ENCODE assay signal across 15 mouse cellular contexts in the genomic region with DNA sequence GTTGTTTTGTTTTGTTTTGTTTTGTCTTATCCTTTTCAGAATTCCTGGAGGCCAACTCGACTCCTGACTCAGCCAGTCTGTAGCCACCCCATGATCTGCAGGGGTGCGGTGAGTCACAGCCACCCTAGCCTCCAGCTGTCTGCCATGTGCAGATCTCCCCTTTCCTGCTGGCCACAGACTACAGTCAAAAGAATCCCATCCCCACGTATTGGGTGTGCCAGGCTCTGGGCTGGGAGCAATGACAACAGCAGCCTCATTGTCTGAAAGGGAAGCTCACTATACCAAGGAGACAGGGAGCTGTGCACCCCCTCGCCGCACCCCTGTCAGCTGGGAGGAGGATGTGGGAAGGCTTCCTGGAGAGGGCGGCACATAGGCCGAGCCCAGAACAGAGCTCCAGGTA. TPM values are rescaled to one million over a fixed set of nuclear protein-coding genes. Genes with fewer than 3 reads are reported as not detected.
A peak's percentile ranks its signal among the peaks of the same experiment; 100 is the strongest.
DNase-seq lines count a peak whose midpoint lies in the region; ATAC-seq and TF ChIP-seq lines count a peak whose summit lies in the region.
"Had no signal": no experiment of that assay in that cellular context is flagged by ENCODE, and none has a peak within 500 bp of the region (broad histone marks: within the 10 kb centered on the region; RNA-seq: fewer than 3 reads in every experiment).

No protein-coding gene starts in this region.

- H3K36me3 ChIP-seq in hindbrain, embryonic 10.5 days, result no peaks in the 10 kb centered on the region
- H3K36me3 ChIP-seq in hindbrain, embryonic 14.5 days (replicated peaks; ENCODE audit: control insufficient read depth, insufficient read depth), result no peaks in the 10 kb centered on the region
- H3K36me3 ChIP-seq in ES-Bruce4 (ENCODE audit: control insufficient read depth, insufficient read depth, low read length, poor library complexity, severe bottlenecking), result no peaks in the 10 kb centered on the region
- H3K36me3 ChIP-seq in heart, embryonic 12.5 days, result no peaks in the 10 kb centered on the region
- H3K36me3 ChIP-seq: heart, embryonic 13.5 days; hindbrain, embryonic 12.5 days had no signal

- no peak overlapping the region for H3K9ac ChIP-seq in hindbrain, embryonic 14.5 days
- no peak overlapping the region for H3K9ac ChIP-seq in ES-Bruce4 (ENCODE audit: low read depth, poor library complexity, severe bottlenecking)
- no peak overlapping the region for H3K9ac ChIP-seq in heart, embryonic 12.5 days
- H3K9ac ChIP-seq: heart, embryonic 13.5 days; hindbrain, embryonic 12.5 days had no signal

- no peak overlapping the region for H3K4me3 ChIP-seq in hindbrain, embryonic 10.5 days
- no peak overlapping the region for H3K4me3 ChIP-seq in hindbrain, embryonic 14.5 days (replicated peaks; ENCODE audit: low read length)
- no peak overlapping the region for H3K4me3 ChIP-seq in ES-Bruce4 (ENCODE audit: low read depth, low read length)
- no peak overlapping the region for H3K4me3 ChIP-seq in heart, embryonic 12.5 days
- H3K4me3 ChIP-seq: heart, embryonic 13.5 days; hindbrain, embryonic 12.5 days; layer of hippocampus, adult 2 months had no signal

- H3K27ac ChIP-seq in hindbrain, embryonic 10.5 days, result peak overlapping the region; percentile 64; the same call in 1 of the 2 replicates
- H3K27ac ChIP-seq in hindbrain, embryonic 14.5 days, result no peak overlapping the region
- H3K27ac ChIP-seq in ES-Bruce4 (ENCODE audit: insufficient read depth, low read length), result peak overlapping the region; percentile 52
- H3K27ac ChIP-seq in heart, embryonic 12.5 days (ENCODE audit: poor library complexity, severe bottlenecking), result no peak overlapping the region
- H3K27ac ChIP-seq: heart, embryonic 13.5 days; hindbrain, embryonic 12.5 days; layer of hippocampus, adult 2 months had no signal

- WGBS in hindbrain, embryonic 10.5 days, result 58% methylated on average over 7 of the region's 7 CpGs
- WGBS in hindbrain, embryonic 14.5 days, result 64% methylated on average over 7 of the region's 7 CpGs
- 64% methylated on average over 7 of the region's 7 CpGs for WGBS in heart, embryonic 12.5 days

- no peak for ATAC-seq in hindbrain, embryonic 14.5 days (ENCODE audit: low FRiP score)
- ATAC-seq in heart, embryonic 12.5 days (ENCODE audit: insufficient number of reproducible peaks, low FRiP score), result no peak
- ATAC-seq: midbrain, embryonic 16.5 days had no signal

- no peak for DNase-seq in hindbrain, embryonic 10.5 days (ENCODE audit: low spot score)
- no peak for DNase-seq in hindbrain, embryonic 14.5 days (ENCODE audit: low spot score)
- DNase-seq in adrenal gland, adult 2 months, result peak; percentile 79
- DNase-seq in lung, postnatal 14 days, result peak; percentile 24
- DNase-seq in urinary bladder, adult 18-20 months (ENCODE audit: low spot score in 2 of 2), result no peak
- DNase-seq: cerebellum, adult 8-10 months; embryo, embryonic 11 days; kidney, adult 18-20 months; right cerebral cortex, postnatal 25 days had no signal

- peaks cover 39% of the 10 kb centered on the region for H3K4me1 ChIP-seq in hindbrain, embryonic 10.5 days (replicated peaks)
- no peaks in the 10 kb centered on the region for H3K4me1 ChIP-seq in hindbrain, embryonic 14.5 days (replicated peaks; ENCODE audit: control insufficient read depth, insufficient read depth, low read length)
- peaks cover 9% of the 10 kb centered on the region for H3K4me1 ChIP-seq in ES-Bruce4 (ENCODE audit: control insufficient read depth, insufficient read depth, low read length)
- H3K4me1 ChIP-seq in heart, embryonic 12.5 days (replicated peaks), result peaks cover 34% of the 10 kb centered on the region

- TF ChIP-seq EP300 in ES-Bruce4 (IDR thresholded peaks at IDR 0.05; ENCODE audit: insufficient read depth, low read depth, low read length), result peak; percentile 95

- H3K4me2 ChIP-seq in hindbrain, embryonic 14.5 days (replicated peaks), result no peak overlapping the region
- no peak overlapping the region for H3K4me2 ChIP-seq in heart, embryonic 12.5 days
- H3K4me2 ChIP-seq: heart, embryonic 13.5 days; hindbrain, embryonic 12.5 days had no signal

- TF ChIP-seq CTCF in ES-Bruce4 (IDR thresholded peaks at IDR 0.05; ENCODE audit: low read depth, low read length), result no peak

- H3K9me3 ChIP-seq in hindbrain, embryonic 10.5 days, result no peaks in the 10 kb centered on the region
- H3K9me3 ChIP-seq in hindbrain, embryonic 14.5 days (ENCODE audit: control insufficient read depth, low read length), result no peaks in the 10 kb centered on the region
- no peaks in the 10 kb centered on the region for H3K9me3 ChIP-seq in ES-Bruce4 (replicated peaks; ENCODE audit: control insufficient read depth, insufficient read depth, low read length, poor library complexity, severe bottlenecking)
- H3K9me3 ChIP-seq in heart, embryonic 12.5 days (replicated peaks), result no peaks in the 10 kb centered on the region
- H3K9me3 ChIP-seq: heart, embryonic 13.5 days; hindbrain, embryonic 12.5 days had no signal

- TF ChIP-seq POLR2A in ES-Bruce4 (IDR thresholded peaks at IDR 0.05; ENCODE audit: insufficient read depth, low read length), result no peak

- H3K27me3 ChIP-seq in hindbrain, embryonic 10.5 days (ENCODE audit: insufficient read depth, poor library complexity, severe bottlenecking), result no peaks in the 10 kb centered on the region
- no peaks in the 10 kb centered on the region for H3K27me3 ChIP-seq in hindbrain, embryonic 14.5 days (ENCODE audit: control insufficient read depth, insufficient read depth, low read length)
- no peaks in the 10 kb centered on the region for H3K27me3 ChIP-seq in ES-Bruce4 (ENCODE audit: control insufficient read depth, insufficient read depth, low read length, poor library complexity, severe bottlenecking)
- no peaks in the 10 kb centered on the region for H3K27me3 ChIP-seq in heart, embryonic 12.5 days (replicated peaks)
- H3K27me3 ChIP-seq: heart, embryonic 13.5 days; hindbrain, embryonic 12.5 days had no signal

RNA-seq across cellular contexts. Expression of a gene that starts 40.5 kb away (rescaled TPM):
- polyA plus RNA-seq in hindbrain, embryonic 10.5 days (2016; fragmentation: Nextera tagmentation; extraction: Ambion mirVana), result 286 and 294 TPM in 2 replicates
- 207 and 216 TPM in 2 replicates for polyA plus RNA-seq in hindbrain, embryonic 14.5 days (2014; fragmentation: Nextera tagmentation; extraction: Ambion mirVana)
- polyA plus RNA-seq in ES-Bruce4 (2011; ENCODE audit: insufficient read depth, insufficient read length, low read depth, missing spikeins), result 167 and 174 TPM in 2 replicates
- total RNA-seq in adrenal gland, adult 2 months (2021), result 100 to 1,000 TPM; 538 to 652 TPM
- 1,033 and 1,131 TPM in 2 replicates for polyA plus RNA-seq in adrenal gland, adult 2 months (2012; rRNA removed)
- 228 and 231 TPM in 2 replicates for polyA plus RNA-seq in heart, embryonic 12.5 days (2016; fragmentation: Nextera tagmentation; extraction: Ambion mirVana)

RNA-seq across cellular contexts. Expression of a gene that starts 46.3 kb away (rescaled TPM):
- 32.7 and 38.4 TPM in 2 replicates for polyA plus RNA-seq in hindbrain, embryonic 10.5 days (2016; fragmentation: Nextera tagmentation; extraction: Ambion mirVana)
- polyA plus RNA-seq in hindbrain, embryonic 14.5 days (2014; fragmentation: Nextera tagmentation; extraction: Ambion mirVana), result 14.4 and 14.6 TPM in 2 replicates
- 584 and 601 TPM in 2 replicates for polyA plus RNA-seq in ES-Bruce4 (2011; ENCODE audit: insufficient read depth, insufficient read length, low read depth, missing spikeins)
- total RNA-seq in adrenal gland, adult 2 months (2021), result 100 to 1,000 TPM; 280 to 306 TPM
- polyA plus RNA-seq in adrenal gland, adult 2 months (2012; rRNA removed), result 45.4 and 51.9 TPM in 2 replicates
- polyA plus RNA-seq in heart, embryonic 12.5 days (2016; fragmentation: Nextera tagmentation; extraction: Ambion mirVana), result 41.9 and 42.0 TPM in 2 replicates

Comparison
In these comparisons a context has a peak if more than half of its experiments do, and no peak if none do; other contexts are left out.
1. H3K27ac ChIP-seq: peak in hindbrain, embryonic 10.5 days (single experiment) and ES-Bruce4 (single experiment); none in hindbrain, embryonic 14.5 days (single experiment) and heart, embryonic 12.5 days (single experiment).
2. DNase-seq: peak in adrenal gland, adult 2 months (single experiment) and lung, postnatal 14 days (single experiment); none in hindbrain, embryonic 10.5 days (single experiment), hindbrain, embryonic 14.5 days (single experiment) and urinary bladder, adult 18-20 months (0 of 2).
3. RNA of a gene that starts 46.3 kb away (polyA plus RNA-seq): 584 to 601 TPM in ES-Bruce4; 45.4 to 51.9 TPM in adrenal gland, adult 2 months, 41.9 to 42.0 TPM in heart, embryonic 12.5 days, 32.7 to 38.4 TPM in hindbrain, embryonic 10.5 days and 14.4 to 14.6 TPM in hindbrain, embryonic 14.5 days; every median in the first group is over 10 times any median in the second.